Mouse (Mus musculus) stomach, embryonic 16.5 days (tissue): Measurements from ENCODE around the gene Il1rl1. TPM values are rescaled to one million over a fixed set of nuclear protein-coding genes. Genes with fewer than 3 reads are reported as not detected.

Experiments used
- ATAC-seq: fragments of 200-750 bp; cut with Nextera tagmentation; 2 replicates; pipeline ENCODE4 v1.8.0; 2017; ENCODE audit warnings: moderate number of reproducible peaks, moderate TSS enrichment; ENCODE audit not compliant: insufficient read depth, low FRiP score
- H3K27ac ChIP-seq: fragments of 300-500 bp; sonication (generic); 2 replicates; pipeline ENCODE4 v1.5.1; 2014; ENCODE audit warnings: low read length
- H3K27me3 ChIP-seq: fragments of 300-500 bp; sonication (generic); 2 replicates; pipeline ENCODE4 v1.6.1; 2014; ENCODE audit warnings: low read length, control low read depth, mixed read lengths; ENCODE audit not compliant: control insufficient read depth, insufficient read depth
- H3K36me3 ChIP-seq: fragments of 300-500 bp; sonication (generic); 2 replicates; pipeline ENCODE4 v1.6.1; 2014; ENCODE audit warnings: low read length; ENCODE audit not compliant: control insufficient read depth, insufficient read depth
- H3K4me1 ChIP-seq: fragments of 300-500 bp; sonication (generic); 2 replicates; pipeline ENCODE4 v1.6.1; 2014; ENCODE audit warnings: low read length, control low read depth, mixed read lengths; ENCODE audit not compliant: control insufficient read depth, insufficient read depth
- H3K4me2 ChIP-seq: fragments of 300-500 bp; sonication (generic); 2 replicates; pipeline ENCODE4 v1.6.1; 2014; ENCODE audit warnings: low read depth, low read length, mixed read lengths
- H3K4me3 ChIP-seq: fragments of 300-500 bp; sonication (generic); replicated peaks from 2 replicates; pipeline ENCODE4 v1.5.1; 2014; ENCODE audit warnings: mild to moderate bottlenecking, low read length
- H3K9ac ChIP-seq: fragments of 300-500 bp; sonication (generic); 2 replicates; pipeline ENCODE4 v1.6.1; 2014; ENCODE audit warnings: low read length
- H3K9me3 ChIP-seq: fragments of 300-500 bp; sonication (generic); replicated peaks from 2 replicates; pipeline ENCODE4 v1.6.1; 2016; ENCODE audit warnings: low read length, control low read depth; ENCODE audit not compliant: control insufficient read depth
- WGBS: fragments of 180-500 bp; shearing (Covaris S2); extraction: QIAGEN DNeasy Blood & Tissue Kit; methylation state at CpG from one replicate; pipeline ENCODE4 v1.1.7; 2014; 5-methylcytosine and 5-hydroxymethylcytosine counted together
- polyA plus RNA-seq: library from polyadenylated mRNA; unstranded; fragments of >200 nt; fragmentation: Nextera tagmentation; extraction: Ambion mirVana; gene quantifications from 2 replicates; pipeline ENCODE4 v1.2.1, GENCODE M21; 2015

The Il1rl1 gene
- polyA plus RNA-seq, 1 experiment from 2014 or later, result 1.5 TPM

DNA sequence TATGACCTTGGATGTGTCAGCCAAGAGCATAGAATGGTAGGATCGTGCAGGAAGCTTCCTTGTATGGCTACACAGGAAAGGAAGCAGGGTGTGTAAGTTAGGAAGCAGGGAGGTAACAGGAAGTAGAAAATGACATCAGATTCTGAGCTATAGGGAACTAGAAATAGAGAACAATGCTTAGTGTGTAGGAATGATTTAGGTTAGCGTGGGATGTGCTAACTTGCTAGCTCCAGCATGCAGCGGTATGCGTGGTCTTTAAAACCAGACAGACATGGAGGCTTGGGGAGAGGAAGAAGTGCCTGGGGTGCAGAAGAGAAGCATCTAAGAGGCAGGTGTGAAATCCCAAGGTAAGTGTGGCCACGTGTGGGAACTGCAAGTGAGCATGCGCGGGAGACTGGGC, 24.7 kb upstream of the Il1rl1 start:
- Histone ChIP-seq H3K36me3 (no peaks in the 10 kb centered on the region), H3K4me3 (no peak overlapping the region), H3K27ac (no peak overlapping the region), H3K4me2 (no peak overlapping the region), H3K4me1 (no peaks in the 10 kb centered on the region), H3K9ac (no peak overlapping the region), H3K9me3 (no peaks in the 10 kb centered on the region), H3K27me3 (no peaks in the 10 kb centered on the region)
- 76% methylated on average over 7 of the region's 7 CpGs for WGBS
- ATAC-seq, result no peak

- Histone ChIP-seq H3K4me3 (no peak overlapping the region), H3K36me3 (no peaks in the 10 kb centered on the region), H3K9ac (no peak overlapping the region)
Observed at GRCm38 (mm10) chr1:40409882-40410281, 19.5 kb upstream of the Il1rl1 start.

GRCm38 (mm10) chr1:40413039-40413438, 16.3 kb upstream of the Il1rl1 start:
- Histone ChIP-seq H3K27ac (no peak overlapping the region), H3K36me3 (no peaks in the 10 kb centered on the region), H3K9ac (no peak overlapping the region), H3K9me3 (no peaks in the 10 kb centered on the region), H3K4me2 (no peak overlapping the region), H3K27me3 (no peaks in the 10 kb centered on the region), H3K4me1 (no peaks in the 10 kb centered on the region), H3K4me3 (no peak overlapping the region)
- ATAC-seq, result no peak
- 97% methylated on average over 1 of the region's 1 CpGs for WGBS

More at GRCm38 (mm10) chr1:40409882-40410281, 19.5 kb upstream of the Il1rl1 start:
- no peaks in the 10 kb centered on the region for H3K27me3 ChIP-seq
- ATAC-seq, result no peak
- no peak overlapping the region for H3K27ac ChIP-seq
- no peak overlapping the region for H3K4me2 ChIP-seq
- 60% methylated on average over 1 of the region's 1 CpGs for WGBS
- H3K9me3 ChIP-seq, result no peaks in the 10 kb centered on the region
- H3K4me1 ChIP-seq, result no peaks in the 10 kb centered on the region

GRCm38 (mm10) chr1:40414276-40414675, 15.1 kb upstream of the Il1rl1 start:
- no peak overlapping the region for H3K27ac ChIP-seq
- WGBS, result 71% methylated on average over 7 of the region's 7 CpGs
- no peak for ATAC-seq

DNA sequence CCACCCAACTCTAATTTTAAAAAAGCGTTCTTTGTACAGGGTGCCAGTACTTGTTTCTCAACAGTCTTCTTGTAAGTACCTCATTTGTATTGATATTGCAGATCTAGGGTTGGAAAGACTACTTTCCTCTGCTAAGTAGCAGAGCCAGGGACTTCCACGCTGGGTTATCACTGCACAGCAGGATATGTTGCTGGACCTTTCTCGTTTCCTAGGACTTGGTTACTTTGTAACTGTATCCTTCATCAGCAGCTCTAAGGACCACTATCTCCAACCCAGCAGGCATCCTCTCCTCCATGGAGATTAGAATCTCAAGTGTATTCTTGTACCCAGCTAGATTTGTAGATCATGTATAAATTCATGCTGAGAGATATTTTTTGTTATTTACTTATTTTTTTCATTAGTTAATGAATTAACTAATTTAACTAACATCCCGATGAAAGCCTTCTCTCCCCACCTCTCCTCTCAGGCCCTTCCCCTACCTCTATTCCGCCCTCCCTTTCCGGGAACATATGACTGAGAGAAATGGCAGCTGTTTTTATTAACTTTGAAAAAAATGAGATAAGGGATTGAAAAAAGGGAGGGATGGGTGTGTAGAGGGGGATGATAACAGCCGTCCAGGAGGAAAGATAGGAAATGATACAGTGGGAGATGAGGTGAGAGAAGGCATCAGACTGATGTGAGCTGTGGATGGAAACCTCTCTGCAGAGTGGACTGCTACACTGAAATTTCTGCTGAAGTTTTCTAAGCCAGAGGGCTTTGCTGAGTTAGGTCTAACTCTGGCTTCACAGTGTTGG, 14.3 kb upstream of the Il1rl1 start:
- H3K9ac ChIP-seq, result no peak overlapping the region
- no peak overlapping the region for H3K4me2 ChIP-seq
- H3K4me1 ChIP-seq, result no peaks in the 10 kb centered on the region
- H3K36me3 ChIP-seq, result no peaks in the 10 kb centered on the region
- H3K9me3 ChIP-seq, result no peaks in the 10 kb centered on the region
- H3K27me3 ChIP-seq, result no peaks in the 10 kb centered on the region
- no peak overlapping the region for H3K27ac ChIP-seq
- 63% methylated on average over 7 of the region's 7 CpGs for WGBS
- no peak overlapping the region for H3K4me3 ChIP-seq
- ATAC-seq, result no peak

More at GRCm38 (mm10) chr1:40414276-40414675, 15.1 kb upstream of the Il1rl1 start:
- Histone ChIP-seq H3K27me3 (no peaks in the 10 kb centered on the region), H3K4me3 (no peak overlapping the region), H3K4me2 (no peak overlapping the region), H3K36me3 (no peaks in the 10 kb centered on the region), H3K9me3 (no peaks in the 10 kb centered on the region), H3K4me1 (no peaks in the 10 kb centered on the region), H3K9ac (no peak overlapping the region)

GRCm38 (mm10) chr1:40417034-40417433, 12.3 kb upstream of the Il1rl1 start:
- no peaks in the 10 kb centered on the region for H3K27me3 ChIP-seq
- ATAC-seq, result no peak
- no peak overlapping the region for H3K27ac ChIP-seq
- H3K4me3 ChIP-seq, result no peak overlapping the region
- no peaks in the 10 kb centered on the region for H3K36me3 ChIP-seq
- no peak overlapping the region for H3K9ac ChIP-seq
- H3K4me2 ChIP-seq, result no peak overlapping the region
- no peaks in the 10 kb centered on the region for H3K9me3 ChIP-seq
- WGBS, result 80% methylated on average over 2 of the region's 2 CpGs
- no peaks in the 10 kb centered on the region for H3K4me1 ChIP-seq

- 50% methylated on average over 5 of the region's 5 CpGs for WGBS
- H3K27me3 ChIP-seq, result no peaks in the 10 kb centered on the region
- H3K9me3 ChIP-seq, result no peaks in the 10 kb centered on the region
- H3K4me2 ChIP-seq, result no peak overlapping the region
- H3K27ac ChIP-seq, result no peak overlapping the region
- H3K4me1 ChIP-seq, result no peaks in the 10 kb centered on the region
- no peaks in the 10 kb centered on the region for H3K36me3 ChIP-seq
- no peak for ATAC-seq
- no peak overlapping the region for H3K4me3 ChIP-seq
- no peak overlapping the region for H3K9ac ChIP-seq
Observed at GRCm38 (mm10) chr1:40418512-40418911, 10.9 kb upstream of the Il1rl1 start.

DNA sequence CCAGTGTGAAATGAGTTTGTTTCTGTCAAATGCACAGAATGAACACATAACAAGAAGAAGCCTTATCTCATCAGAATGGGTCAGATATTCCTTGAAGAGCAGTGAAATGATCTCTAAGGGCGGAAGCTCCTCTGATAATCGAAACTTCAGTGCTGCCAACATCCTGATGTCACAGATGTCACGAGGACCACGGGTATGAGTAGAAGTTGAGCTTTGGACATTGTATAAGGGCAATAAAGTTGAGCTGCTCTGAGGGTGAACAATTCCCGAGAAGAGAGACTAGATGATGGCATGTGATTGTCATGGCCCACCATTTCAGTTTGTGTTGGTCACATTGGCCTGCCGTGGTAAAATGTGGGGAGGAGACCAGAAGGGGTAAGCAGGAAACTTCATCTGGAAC, 5.5 kb upstream of the Il1rl1 start:
- Histone ChIP-seq H3K9me3 (no peaks in the 10 kb centered on the region), H3K4me3 (no peak overlapping the region), H3K27ac (no peak overlapping the region), H3K9ac (no peak overlapping the region), H3K4me1 (no peaks in the 10 kb centered on the region), H3K27me3 (no peaks in the 10 kb centered on the region), H3K4me2 (no peak overlapping the region), H3K36me3 (no peaks in the 10 kb centered on the region)
- whole genome bisulfite sequencing, result 85% methylated on average over 6 of the region's 6 CpGs
- ATAC-seq, result no peak

- Histone ChIP-seq H3K9ac (no peak overlapping the region), H3K27ac (no peak overlapping the region), H3K9me3 (no peaks in the 10 kb centered on the region), H3K4me3 (no peak overlapping the region), H3K4me2 (no peak overlapping the region), H3K36me3 (no peaks in the 10 kb centered on the region), H3K4me1 (no peaks in the 10 kb centered on the region), H3K27me3 (no peaks in the 10 kb centered on the region)
- no peak for ATAC-seq
- 77% methylated on average over 9 of the region's 9 CpGs for WGBS
Observed at GRCm38 (mm10) chr1:40427270-40427669, 2.1 kb upstream of the Il1rl1 start.
